Mouse (Mus musculus) lung, postnatal 0 days (tissue): Measurements from ENCODE around the gene Maco1.

Source experiments
- CTCF ChIP-seq: IDR thresholded peaks from 2 replicates; pipeline ENCODE4 v1.5.1; 2016; ENCODE audit warnings: antibody characterized with exemption, mild to moderate bottlenecking
- EP300 ChIP-seq: IDR thresholded peaks from 2 replicates; pipeline ENCODE4 v1.6.1; 2016; ENCODE audit warnings: antibody characterized with exemption, mild to moderate bottlenecking, control low read depth

- no peak for TF ChIP-seq CTCF
- no peak for TF ChIP-seq EP300
These were observed 79.0 kb downstream of the Maco1 start for GRCm38 (mm10) chr4:134774126-134774525.
